Mouse (Mus musculus): ENCODE measurements around the gene Spib. TPM values are rescaled to one million over a fixed set of nuclear protein-coding genes. Genes with fewer than 3 reads are reported as not detected.

Spib gene
- total RNA-seq, 2 experiments from 2014 or later, result 1.1 to 1.3 TPM

- intact Hi-C loops (cut with DNase I), result no loop called here
Observed at GRCm38 (mm10) chr7:44529518-44529917, 2.4 kb downstream of the Spib start.

GRCm38 (mm10) chr7:44527483-44528398, 4.1 kb downstream of the Spib start:
- intact Hi-C loops (cut with DNase I), result no loop called here
- DNase-seq, result peak; percentile 77 to 78

More at GRCm38 (mm10) chr7:44529518-44529917, 2.4 kb downstream of the Spib start:
- no peak for DNase-seq

GRCm38 (mm10) chr7:44526414-44527154, 5.3 kb downstream of the Spib start:
- intact Hi-C loops (cut with DNase I), result no loop called here

GRCm38 (mm10) chr7:44525126-44525832, 6.6 kb downstream of the Spib start:
- intact Hi-C loops (cut with DNase I), result no loop called here

More at GRCm38 (mm10) chr7:44526414-44527154, 5.3 kb downstream of the Spib start:
- no peak for DNase-seq

GRCm38 (mm10) chr7:44524502-44524901, 7.4 kb downstream of the Spib start, which contains the start of gene Mybpc2:
Gene Mybpc2 (minus strand): TSS chr7:44524656.
- intact Hi-C loops (cut with DNase I), result loop anchor here (5.0 kb wide), 2 partner anchors 123 to 178 kb away; no protein-coding TSS in a partner anchor
- DNase-seq, result peak; percentile 77 to 79

More at GRCm38 (mm10) chr7:44525126-44525832, 6.6 kb downstream of the Spib start:
- peak; percentile 88 to 92 for DNase-seq

GRCm38 (mm10) chr7:44523056-44523455, 8.8 kb downstream of the Spib start:
- no peak for DNase-seq
- intact Hi-C loops (cut with DNase I), result loop anchor here (5.0 kb wide), 2 partner anchors 124 to 179 kb away; no protein-coding TSS in a partner anchor

GRCm38 (mm10) chr7:44521710-44522109, 10.2 kb downstream of the Spib start:
- peak; percentile 69 to 78 for DNase-seq
- intact Hi-C loops (cut with DNase I), result loop anchor here (1.0 to 5.0 kb wide), 4 partner anchors 28 to 181 kb away; no protein-coding TSS in a partner anchor

GRCm38 (mm10) chr7:44520990-44521389, 10.9 kb downstream of the Spib start:
- DNase-seq, result no peak
- intact Hi-C loops (cut with DNase I), result loop anchor here (1.0 to 5.0 kb wide), 4 partner anchors 28 to 181 kb away; no protein-coding TSS in a partner anchor

- DNase-seq, result no peak
- intact Hi-C loops (cut with DNase I), result no loop called here
Observed at GRCm38 (mm10) chr7:44519240-44519913, 12.5 kb downstream of the Spib start.

- intact Hi-C loops (cut with DNase I), result no loop called here
- DNase-seq, result no peak
Observed at GRCm38 (mm10) chr7:44507491-44507890, 24.4 kb downstream of the Spib start.

- intact Hi-C loops (cut with DNase I), result loop anchor here (1.0 kb wide), 2 partner anchors 47 to 60 kb away; partner anchors contain the start of gene Pold1
- DNase-seq, result peak; percentile 68 to 82
Observed at GRCm38 (mm10) chr7:44501563-44502115, 30.2 kb downstream of the Spib start.

GRCm38 (mm10) chr7:44500046-44500445, 31.8 kb downstream of the Spib start:
- DNase-seq, result no peak
- intact Hi-C loops (cut with DNase I), result no loop called here

- intact Hi-C loops (cut with DNase I), result no loop called here
- no peak for DNase-seq
Observed at GRCm38 (mm10) chr7:44498922-44499321, 32.9 kb downstream of the Spib start.

- intact Hi-C loops (cut with DNase I), result no loop called here
Observed at GRCm38 (mm10) chr7:44497361-44498055, 34.4 kb downstream of the Spib start.

GRCm38 (mm10) chr7:44496771-44497109, 35.1 kb downstream of the Spib start:
- no peak for DNase-seq
- intact Hi-C loops (cut with DNase I), result no loop called here

More at GRCm38 (mm10) chr7:44497361-44498055, 34.4 kb downstream of the Spib start:
- no peak for DNase-seq

GRCm38 (mm10) chr7:44495992-44496770, 35.7 kb downstream of the Spib start, which contains the start of the genes Emc10 and Fam71e1:
Gene Emc10 (minus strand): TSS chr7:44496529.
Gene Fam71e1 (plus strand): TSS chr7:44496581.
- intact Hi-C loops (cut with DNase I), result no loop called here
- peak; percentile 98 for DNase-seq

- no peak for DNase-seq
- intact Hi-C loops (cut with DNase I), result no loop called here
Observed at GRCm38 (mm10) chr7:44495086-44495485, 36.8 kb downstream of the Spib start.

GRCm38 (mm10) chr7:44494681-44495080, 37.2 kb downstream of the Spib start:
- intact Hi-C loops (cut with DNase I), result no loop called here

More at GRCm38 (mm10) chr7:44494681-44495080, 37.2 kb downstream of the Spib start:
- DNase-seq, result no peak

All from heart, postnatal 10 days (tissue).